Mouse (Mus musculus) hematopoietic stem cell, adult 5-6 weeks (primary cell): ENCODE data around the gene Rora. TPM values are rescaled to one million over a fixed set of nuclear protein-coding genes. Genes with fewer than 3 reads are reported as not detected.

Source experiments
- ATAC-seq, 2 experiments: fragments of 125-278 bp in 1 of 2; replicated peaks in 1 of 2; 2 replicates each; pipeline ENCODE4 v1.8.0; 2016 to 2017; ENCODE audit warnings: inconsistent platforms in 2 of 2, mild to moderate bottlenecking in 2 of 2, moderate number of reproducible peaks in 2 of 2, low read depth in 1 of 2, moderate TSS enrichment in 1 of 2; ENCODE audit not compliant: low FRiP score in 2 of 2, poor library complexity in 2 of 2, severe bottlenecking in 2 of 2, insufficient read depth in 1 of 2, low TSS enrichment in 1 of 2
- total RNA-seq: library from RNA; stranded (forward); fragments of 172-1452, 232-1000 nt; gene quantifications from 2 replicates; pipeline ENCODE4 v1.2.3, GENCODE M21; 2017

Gene Rora
- total RNA-seq, 1 experiment from 2014 or later, result 11.0 TPM

DNA sequence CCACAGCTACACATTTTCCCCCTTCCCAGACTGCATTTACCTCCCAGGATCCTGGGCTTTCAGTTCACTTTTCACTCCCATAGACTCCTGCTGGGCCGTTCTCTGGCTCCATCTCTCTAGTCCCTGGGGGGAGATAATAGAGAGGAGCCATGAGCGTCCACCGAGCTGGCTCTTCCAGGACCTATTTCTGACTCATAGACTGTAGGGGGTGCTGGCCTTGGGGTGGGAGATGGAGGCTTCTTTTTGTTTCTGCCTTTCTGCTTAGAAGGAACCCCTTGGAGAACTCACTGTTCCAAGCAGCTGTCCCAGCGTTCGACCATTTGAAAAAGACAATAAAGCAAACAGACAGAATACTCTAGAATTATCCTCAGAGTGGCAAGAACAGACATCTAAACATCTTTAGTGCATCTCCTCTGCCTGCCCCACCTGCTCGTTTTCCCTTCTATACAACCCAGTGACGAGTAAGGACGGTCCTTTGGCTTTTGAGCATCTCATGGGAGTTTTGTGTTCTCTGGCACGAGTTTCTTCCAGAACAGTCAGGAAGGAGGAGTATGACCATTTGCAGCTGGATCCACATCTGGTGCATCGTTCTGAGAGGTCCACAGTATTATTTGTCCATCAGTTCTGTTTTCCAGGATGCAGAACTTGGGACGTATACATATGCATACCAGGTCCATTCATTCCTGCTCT lies 73.7 kb downstream of the Rora start:
- no peak for ATAC-seq

DNA sequence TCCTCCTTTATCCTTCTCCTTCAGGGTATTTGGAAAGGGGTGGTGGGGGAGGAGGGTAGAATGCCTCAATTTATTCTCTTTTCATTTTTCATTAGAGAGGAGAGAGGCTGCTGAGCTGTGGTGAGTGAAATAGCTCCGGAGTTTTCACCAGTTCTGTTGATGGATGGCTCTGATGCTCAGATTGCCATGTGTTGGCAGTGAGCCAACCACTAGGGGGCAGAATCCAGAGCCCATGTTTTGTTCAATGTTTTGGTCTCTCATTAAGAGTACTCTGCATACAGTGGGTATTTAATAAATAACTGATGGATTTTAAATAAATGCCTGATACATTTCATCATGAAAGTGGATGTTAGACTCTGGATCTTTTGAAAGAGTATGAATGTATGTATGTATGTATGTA lies 77.9 kb downstream of the Rora start:
- no peak for ATAC-seq

DNA sequence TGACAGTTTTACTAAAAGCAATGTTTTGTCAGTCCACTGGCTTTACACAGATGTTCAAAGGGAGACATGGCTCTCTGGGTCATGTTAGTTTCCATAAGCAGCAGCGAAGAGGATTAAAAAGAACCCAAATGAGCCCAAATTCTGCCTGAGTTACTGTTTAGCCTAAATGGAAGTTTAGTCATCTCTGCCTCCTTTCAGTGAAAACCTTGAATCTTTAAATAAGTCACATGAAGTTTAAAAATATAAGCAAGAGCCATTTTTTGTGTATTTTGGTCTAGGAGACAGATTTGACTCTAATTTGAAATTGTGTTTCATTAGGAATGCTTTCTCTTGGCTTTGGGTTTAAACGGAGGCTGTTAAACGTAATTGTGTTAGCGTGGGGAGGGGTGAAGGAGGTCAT lies 79.3 kb downstream of the Rora start:
- no peak for ATAC-seq

DNA sequence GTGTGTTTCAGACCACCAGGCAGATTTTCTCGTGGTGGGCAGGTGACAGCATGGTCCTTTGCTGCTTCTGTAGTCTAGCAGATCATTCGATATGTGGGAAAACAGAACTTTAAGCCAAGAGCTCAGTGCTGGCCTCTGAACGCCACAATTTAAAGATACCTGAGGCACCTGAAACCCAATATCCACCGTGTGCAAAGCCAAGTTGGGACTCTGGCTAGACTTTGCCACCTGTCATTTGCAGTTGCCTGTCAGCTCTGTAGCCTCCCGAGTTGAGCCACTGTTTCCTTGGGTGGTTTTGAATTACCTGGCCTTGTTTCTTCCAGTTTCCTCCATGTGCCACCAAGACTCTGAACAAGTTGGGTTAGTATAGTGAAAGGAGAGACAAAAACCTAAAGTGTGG lies 82.3 kb downstream of the Rora start:
- ATAC-seq, result no peak

DNA sequence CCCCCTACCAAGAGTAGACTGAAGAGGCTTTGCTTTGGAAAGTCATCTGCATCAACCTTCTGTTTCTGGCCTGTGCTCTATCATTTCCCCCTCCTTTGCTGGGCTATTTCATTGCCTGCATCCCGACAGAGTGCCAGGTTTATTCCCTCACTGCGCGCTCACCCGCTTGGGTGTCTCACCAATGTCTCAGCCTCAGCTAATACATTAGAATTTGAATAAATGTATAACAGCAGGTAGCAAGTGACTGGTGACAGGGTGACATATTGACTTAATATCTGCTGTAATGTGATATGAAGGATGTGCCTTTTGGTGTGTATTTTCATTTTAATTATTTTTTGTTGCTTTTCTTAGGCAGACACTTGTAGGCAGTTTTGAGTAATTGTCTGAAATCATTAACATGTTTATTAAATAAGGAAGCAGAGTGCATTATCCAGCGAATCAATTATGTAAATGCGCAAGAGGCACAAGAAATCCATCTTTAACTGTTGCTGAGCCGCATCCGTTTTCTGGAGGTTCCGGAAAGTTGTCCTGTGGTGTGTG lies 83.7 kb downstream of the Rora start:
- ATAC-seq, result no peak

DNA sequence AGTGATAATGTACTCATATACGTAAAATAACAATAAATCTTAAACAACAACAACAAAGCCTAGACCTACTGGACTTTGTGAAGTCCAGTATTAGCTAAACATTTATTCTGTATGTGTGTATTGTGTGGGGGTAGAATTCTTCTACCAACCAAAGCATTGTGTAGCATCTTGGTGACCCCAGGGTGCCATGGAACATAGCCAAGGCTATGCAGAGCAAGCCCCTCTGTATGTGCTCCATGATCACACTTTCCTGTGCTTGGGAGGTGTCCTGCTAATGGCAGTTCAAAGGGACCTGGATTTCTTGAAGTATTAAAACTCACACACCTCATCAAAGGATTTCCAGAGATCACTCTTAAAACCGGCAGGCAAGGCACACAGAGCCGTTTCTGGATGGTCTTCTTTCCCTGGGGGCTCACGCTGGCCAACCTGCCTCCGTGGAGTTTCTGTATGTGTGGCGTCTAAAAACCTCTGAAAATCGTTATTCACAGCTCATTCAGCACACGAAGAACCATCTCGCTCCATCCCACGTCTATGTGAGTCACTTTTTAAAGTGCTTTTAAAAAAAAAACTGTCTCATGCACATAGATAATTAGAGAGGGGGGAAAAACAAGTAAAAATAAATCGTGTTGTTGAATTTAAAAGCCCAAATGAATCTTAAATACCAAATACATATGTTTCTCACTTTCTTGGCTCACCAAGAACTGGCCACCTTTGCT lies 92.5 kb downstream of the Rora start:
- ATAC-seq, result no peak

DNA sequence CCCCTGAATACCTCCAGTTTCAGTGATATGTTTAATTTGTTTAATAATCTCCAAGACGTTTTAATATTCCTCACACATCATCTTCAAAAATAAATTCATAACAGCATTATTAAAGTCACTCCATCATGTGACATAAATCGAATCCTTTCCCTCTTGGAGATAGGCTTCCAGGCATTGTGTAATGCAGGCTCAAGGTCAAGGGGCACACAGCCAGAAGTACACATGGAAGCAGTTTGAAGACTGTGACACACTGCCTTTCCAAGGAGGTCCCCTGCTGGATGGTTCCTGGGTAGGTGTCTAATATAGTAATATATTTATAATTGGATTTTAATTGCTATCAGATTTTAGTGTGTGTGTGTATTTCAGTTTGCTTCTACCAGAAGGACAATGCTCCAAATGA lies 103.4 kb downstream of the Rora start:
- no peak for ATAC-seq

DNA sequence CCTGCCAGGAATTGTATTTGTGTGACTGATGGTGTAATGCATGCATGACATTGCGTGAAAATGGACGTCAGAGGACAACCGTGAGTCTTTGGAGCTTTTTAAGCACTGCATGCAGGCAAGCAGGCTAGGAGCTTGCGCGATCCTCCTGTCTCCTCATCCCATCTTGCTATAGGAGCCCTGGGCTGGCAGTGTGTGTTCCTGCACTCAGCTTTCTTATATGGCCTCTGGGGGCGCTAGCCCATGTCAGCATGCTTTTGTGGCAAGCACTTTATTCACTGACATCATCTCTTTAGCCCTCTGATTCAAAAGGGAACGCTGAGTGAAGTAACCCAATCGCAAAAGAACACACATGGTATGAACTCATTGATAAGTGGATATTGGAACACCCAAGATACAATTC lies 105.7 kb downstream of the Rora start:
- no peak for ATAC-seq

DNA sequence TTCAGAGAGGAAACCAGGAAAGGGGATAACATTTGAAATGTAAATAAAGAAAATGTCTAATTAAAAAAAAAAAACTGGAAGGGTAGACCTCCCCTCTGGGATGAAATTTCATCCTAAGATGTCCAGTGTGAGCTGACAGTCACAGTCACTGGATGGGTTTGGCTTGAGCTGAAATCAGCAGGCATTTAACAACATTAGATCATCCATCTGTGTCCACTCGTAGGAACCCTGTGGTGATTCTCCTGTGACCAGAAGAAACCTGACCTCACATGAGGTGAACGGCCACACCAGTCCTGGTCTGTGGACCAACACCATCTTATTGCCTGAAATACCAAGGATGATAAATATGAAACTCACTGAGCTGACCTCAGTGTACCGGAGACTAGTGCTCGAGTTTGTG lies 106.7 kb downstream of the Rora start:
- ATAC-seq, result no peak

DNA sequence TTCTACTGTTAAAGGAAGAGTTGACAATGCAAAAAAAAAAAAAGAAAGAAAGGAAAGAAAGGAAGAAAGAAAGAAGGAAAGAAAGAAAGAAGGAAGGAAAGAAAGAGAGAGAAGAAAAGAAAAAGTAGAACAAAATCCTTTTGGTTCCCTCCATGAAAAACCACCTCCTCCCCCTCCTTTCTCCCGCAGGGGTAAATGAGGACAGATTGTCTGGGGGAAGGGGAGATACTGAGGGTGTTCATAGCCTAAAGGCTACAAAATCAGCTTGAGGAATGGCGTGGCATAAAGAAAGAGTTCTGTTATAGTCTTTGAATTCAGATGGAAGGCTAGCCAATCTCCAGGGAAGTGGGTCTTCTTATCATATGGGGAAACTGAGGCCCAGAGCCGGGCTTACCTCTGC lies 107.3 kb downstream of the Rora start:
- ATAC-seq, result no peak

DNA sequence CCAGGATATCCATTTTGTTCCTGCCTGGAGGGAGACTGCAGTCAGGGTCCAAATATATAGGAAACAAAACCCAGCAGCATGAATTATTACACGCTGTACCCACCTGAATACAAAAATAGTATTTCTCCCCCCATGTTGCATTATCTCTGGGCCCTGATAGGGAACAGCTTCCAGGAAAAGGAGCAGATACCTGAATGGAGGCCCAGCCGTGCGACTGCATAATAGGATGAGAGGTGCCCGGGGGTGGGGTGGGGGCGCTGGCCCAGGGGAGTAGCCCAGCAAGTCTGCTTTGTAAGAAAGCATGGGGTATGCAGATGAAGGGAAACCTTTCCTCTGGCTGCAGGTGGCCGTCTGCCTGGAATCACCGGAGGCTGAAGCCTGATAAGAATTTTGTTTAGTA lies 108.1 kb downstream of the Rora start:
- no peak for ATAC-seq

DNA sequence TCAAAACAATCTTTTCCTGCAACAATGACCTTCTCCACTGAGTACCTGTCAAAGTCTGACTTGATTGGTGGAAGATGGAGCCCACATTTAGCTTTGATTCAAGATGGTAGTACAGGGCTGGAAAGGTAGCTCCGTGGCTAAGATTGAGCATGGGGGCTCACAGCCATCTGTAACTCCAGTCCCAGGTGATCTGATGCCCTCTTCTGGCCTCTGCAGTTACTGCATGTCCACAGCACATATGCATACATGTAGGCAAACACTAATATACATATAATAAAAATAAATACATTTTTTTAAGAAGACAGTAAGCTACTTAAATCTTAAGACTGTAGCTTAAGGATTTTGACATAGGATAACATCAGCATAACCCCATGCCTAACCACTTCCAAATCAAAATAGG lies 112.0 kb downstream of the Rora start:
- ATAC-seq, result no peak

DNA sequence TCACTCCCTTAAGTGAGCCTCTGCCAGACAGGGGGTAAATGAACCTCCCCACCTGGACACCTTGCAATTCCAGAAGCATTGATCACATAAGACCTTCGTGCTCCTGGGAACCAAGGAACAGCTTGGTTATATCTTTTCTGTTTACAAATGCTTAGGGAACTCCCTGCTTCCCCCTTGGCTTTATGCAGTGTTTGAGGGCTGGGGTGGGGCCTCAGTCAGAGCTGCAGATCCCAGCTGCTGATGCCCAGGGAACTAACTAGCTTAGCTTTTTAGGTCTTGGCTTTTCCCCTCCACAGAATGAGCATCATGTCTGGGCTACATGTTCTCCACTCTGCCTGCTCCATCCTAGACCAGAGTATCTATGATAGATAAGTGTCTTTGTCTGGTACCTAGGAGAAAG lies 116.1 kb downstream of the Rora start:
- no peak for ATAC-seq

DNA sequence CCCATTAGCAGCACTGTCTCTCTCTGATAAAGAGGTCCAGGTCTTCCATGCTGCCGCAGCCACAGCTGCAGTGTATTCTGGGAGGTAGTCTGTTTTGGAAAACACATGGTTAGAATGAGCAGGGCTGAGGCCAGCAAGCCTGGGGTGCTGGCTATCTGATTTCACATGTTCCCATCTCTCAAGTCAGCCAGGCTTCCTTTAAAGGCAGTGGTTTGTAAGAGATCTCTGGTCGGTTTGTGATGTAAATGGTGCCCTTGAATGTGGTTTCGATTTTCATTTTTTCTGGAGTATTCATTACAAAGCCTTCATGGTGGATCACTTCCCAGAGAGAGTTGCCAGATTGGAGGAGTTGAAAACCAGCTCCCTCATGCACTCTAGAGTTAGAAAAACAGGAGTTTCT lies 117.8 kb downstream of the Rora start:
- ATAC-seq, result no peak

DNA sequence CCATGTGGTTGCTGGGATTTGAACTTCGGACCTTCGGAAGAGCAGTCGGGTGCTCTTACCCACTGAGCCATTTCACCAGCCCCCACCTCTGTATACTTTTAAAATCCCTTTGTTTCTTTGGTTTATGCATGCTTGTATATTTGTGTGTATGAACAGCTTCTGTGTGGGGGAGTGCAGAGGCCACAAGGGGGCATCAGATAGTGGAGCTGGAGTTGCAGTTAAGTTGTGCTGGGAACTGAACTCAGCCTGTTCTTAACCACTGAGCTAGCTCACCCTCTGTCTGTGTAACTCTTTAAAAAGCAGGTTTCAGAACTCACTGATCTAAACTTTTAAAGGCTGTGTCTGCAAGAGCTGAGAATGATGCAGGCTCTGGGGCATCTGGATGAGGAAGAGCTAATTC lies 120.2 kb downstream of the Rora start:
- no peak for ATAC-seq

DNA sequence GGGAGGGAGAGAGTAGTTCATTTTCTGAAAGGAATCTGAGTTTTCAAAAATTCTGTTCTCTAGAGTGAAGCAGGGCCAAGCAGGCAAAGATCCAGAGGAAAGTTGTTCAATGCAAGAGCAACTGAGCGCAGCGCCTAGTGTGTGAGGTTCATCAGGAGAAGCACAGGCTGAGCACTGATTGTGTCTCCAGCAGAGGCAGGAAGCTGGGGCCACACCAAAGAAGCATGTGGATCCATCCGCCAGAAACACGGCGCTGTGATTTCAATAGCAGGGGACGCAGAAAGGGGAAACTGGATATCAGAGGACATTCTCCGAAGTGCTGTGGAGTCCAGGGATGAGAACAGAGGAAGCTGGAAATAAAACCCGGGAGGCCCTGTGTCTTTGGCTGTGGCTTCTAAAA lies 128.4 kb downstream of the Rora start:
- ATAC-seq, result no peak

DNA sequence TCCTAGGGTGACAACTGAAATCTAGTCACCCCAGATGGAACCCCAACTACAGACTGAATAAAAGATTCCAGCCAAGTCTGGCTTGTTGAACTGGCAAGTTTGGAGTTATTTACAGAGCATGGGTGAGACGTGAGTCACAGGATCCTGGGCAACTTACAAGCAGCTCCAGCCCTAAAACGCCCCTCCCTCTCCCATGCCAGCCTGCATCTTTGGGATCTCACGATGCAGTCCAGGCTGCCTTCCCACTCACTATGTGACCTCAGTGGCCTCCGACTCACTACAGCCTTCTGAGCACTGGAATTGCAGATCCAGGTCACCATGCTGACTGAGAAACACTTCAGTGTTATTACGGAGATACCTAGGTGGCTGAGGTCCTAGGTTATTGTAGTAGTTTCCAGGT lies 129.0 kb downstream of the Rora start:
- ATAC-seq, result no peak

DNA sequence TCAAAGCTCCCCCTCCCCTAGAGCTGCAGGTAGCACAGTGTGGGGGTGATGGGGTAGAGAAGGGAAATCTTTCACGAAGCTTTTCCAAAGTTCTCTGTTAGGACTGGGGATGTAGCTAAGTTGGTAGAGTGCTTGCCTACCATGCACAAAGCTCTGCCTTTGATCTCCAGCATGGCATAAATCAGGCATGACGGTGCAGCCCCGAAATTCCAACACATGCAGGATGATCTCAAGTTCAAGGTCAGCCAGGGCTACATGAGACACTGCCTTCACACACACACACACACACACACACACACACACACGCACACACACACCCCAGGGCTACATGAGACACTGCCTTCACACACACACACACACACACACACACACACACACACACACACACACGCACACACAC lies 129.7 kb downstream of the Rora start:
- no peak for ATAC-seq
